14 mouse cellular contexts compared by ENCODE assay signal in genomic region chr19:38091512-38091985, GRCm38 (mm10). TPM values are rescaled to one million over a fixed set of nuclear protein-coding genes. Genes with fewer than 3 reads are reported as not detected.
DNase-seq lines count a peak whose midpoint lies in the region; ATAC-seq and TF ChIP-seq lines count a peak whose summit lies in the region.
"Had no signal": no experiment of that assay in that cellular context is flagged by ENCODE, and none has a peak within 500 bp of the region (broad histone marks: within the 10 kb centered on the region; RNA-seq: fewer than 3 reads in every experiment).

No protein-coding gene starts in this region.

- no peak overlapping the region for H3K4me3 ChIP-seq in lung, embryonic 14.5 days (ENCODE audit: low read depth, low read length)
- no peak overlapping the region for H3K4me3 ChIP-seq in lung, adult 2 months (replicated peaks; ENCODE audit: extremely low read depth, low read depth, low read length)
- no peak overlapping the region for H3K4me3 ChIP-seq in intestine, embryonic 15.5 days (replicated peaks)
- no peak overlapping the region for H3K4me3 ChIP-seq in stomach, embryonic 14.5 days (ENCODE audit: low read depth, low read length)
- H3K4me3 ChIP-seq in cerebellum, adult 2 months (replicated peaks; ENCODE audit: insufficient read depth, low read depth, low read length): no peak overlapping the region
- H3K4me3 ChIP-seq: embryonic facial prominence, embryonic 13.5 days; hindbrain, embryonic 13.5 days; megakaryocyte, embryonic 14.5 days; myocyte had no signal

- peak; percentile 53; the same call in 1 of the 2 replicates for ATAC-seq in lung, embryonic 14.5 days (ENCODE audit: insufficient read depth)
- ATAC-seq in intestine, embryonic 15.5 days: peak; percentile 79
- peak; percentile 83 for ATAC-seq in stomach, embryonic 14.5 days (ENCODE audit: insufficient number of reproducible peaks, insufficient read depth, low FRiP score, low read depth)

- peaks cover 10% of the 10 kb centered on the region for H3K27me3 ChIP-seq in lung, embryonic 14.5 days (ENCODE audit: insufficient read depth, low read length)
- peaks cover 10% of the 10 kb centered on the region; the same call in 1 of the 2 replicates for H3K27me3 ChIP-seq in intestine, embryonic 15.5 days (replicated peaks)
- peaks cover 7% of the 10 kb centered on the region for H3K27me3 ChIP-seq in stomach, embryonic 14.5 days (ENCODE audit: control insufficient read depth, insufficient read depth, low read length)
- H3K27me3 ChIP-seq in cerebellum, adult 2 months (ENCODE audit: control insufficient read depth, insufficient read depth, low read length): no peaks in the 10 kb centered on the region; the same call in 1 of the 2 replicates

- H3K9me3 ChIP-seq in lung, embryonic 14.5 days (ENCODE audit: low read depth, low read length): no peaks in the 10 kb centered on the region
- H3K9me3 ChIP-seq in intestine, embryonic 15.5 days: no peaks in the 10 kb centered on the region
- H3K9me3 ChIP-seq in stomach, embryonic 14.5 days (ENCODE audit: control insufficient read depth, low read depth, low read length): no peaks in the 10 kb centered on the region
- H3K9me3 ChIP-seq: embryonic facial prominence, embryonic 13.5 days; hindbrain, embryonic 13.5 days had no signal

- TF ChIP-seq POLR2A in lung, adult 2 months (IDR thresholded peaks at IDR 0.05; ENCODE audit: borderline replicate concordance, extremely low read depth, low read depth, low read length): no peak
- TF ChIP-seq POLR2A in cerebellum, adult 2 months (IDR thresholded peaks at IDR 0.05; ENCODE audit: borderline replicate concordance, insufficient read depth, low read length): no peak

- H3K27ac ChIP-seq in lung, embryonic 14.5 days (ENCODE audit: low read depth): no peak overlapping the region
- H3K27ac ChIP-seq in intestine, embryonic 15.5 days: no peak overlapping the region
- H3K27ac ChIP-seq in stomach, embryonic 14.5 days (ENCODE audit: low read length): peak overlapping the region; percentile 52; the same call in 1 of the 2 replicates
- H3K27ac ChIP-seq in cerebellum, adult 2 months (ENCODE audit: insufficient read depth, low read length): no peak overlapping the region
- H3K27ac ChIP-seq: embryonic facial prominence, embryonic 13.5 days; hindbrain, embryonic 13.5 days had no signal

- H3K36me3 ChIP-seq in lung, embryonic 14.5 days (ENCODE audit: insufficient read depth): no peaks in the 10 kb centered on the region
- no peaks in the 10 kb centered on the region for H3K36me3 ChIP-seq in intestine, embryonic 15.5 days
- no peaks in the 10 kb centered on the region for H3K36me3 ChIP-seq in stomach, embryonic 14.5 days (ENCODE audit: control insufficient read depth, insufficient read depth, low read length)
- H3K36me3 ChIP-seq: embryonic facial prominence, embryonic 13.5 days; hindbrain, embryonic 13.5 days had no signal

- H3K4me1 ChIP-seq in lung, embryonic 14.5 days (ENCODE audit: insufficient read depth): 0 out of 2 replicates have a peak, but pooled peaks cover 3% of the 10 kb centered on the region
- no peaks in the 10 kb centered on the region for H3K4me1 ChIP-seq in lung, adult 2 months (ENCODE audit: control insufficient read depth, insufficient read depth, low read length)
- peaks cover 12% of the 10 kb centered on the region for H3K4me1 ChIP-seq in intestine, embryonic 15.5 days (replicated peaks)
- H3K4me1 ChIP-seq in stomach, embryonic 14.5 days (ENCODE audit: control insufficient read depth, insufficient read depth, low read length): 0 out of 2 replicates have a peak, but pooled peaks cover 4% of the 10 kb centered on the region
- H3K4me1 ChIP-seq in cerebellum, adult 2 months (ENCODE audit: control insufficient read depth, insufficient read depth, low read length): no peaks in the 10 kb centered on the region
- H3K4me1 ChIP-seq: embryonic facial prominence, embryonic 13.5 days had no signal

- DNase-seq in lung, embryonic 14.5 days: no peak
- DNase-seq in lung, adult 2 months: no peak
- DNase-seq in embryo, embryonic 10.5 days (ENCODE audit: low spot score): peak; percentile 3
- no peak for DNase-seq in cerebellum, postnatal 4 days (ENCODE audit: low spot score in 2 of 2)
- DNase-seq in cerebellum, adult 2 months: no peak
- DNase-seq: gastrocnemius, postnatal 36 days had no signal

- H3K4me2 ChIP-seq in lung, embryonic 14.5 days: no peak overlapping the region
- no peak overlapping the region for H3K4me2 ChIP-seq in intestine, embryonic 15.5 days (replicated peaks)
- H3K4me2 ChIP-seq in stomach, embryonic 14.5 days (replicated peaks; ENCODE audit: low read depth, low read length): no peak overlapping the region
- H3K4me2 ChIP-seq: embryonic facial prominence, embryonic 13.5 days; hindbrain, embryonic 13.5 days had no signal

- 42% methylated on average over 4 of the region's 4 CpGs for WGBS in lung, embryonic 14.5 days
- 57% methylated on average over 4 of the region's 4 CpGs for WGBS in lung, adult 2 months
- 40% methylated on average over 4 of the region's 4 CpGs for WGBS in intestine, embryonic 15.5 days
- 36% methylated on average over 4 of the region's 4 CpGs for WGBS in stomach, embryonic 14.5 days
- WGBS in cerebellum, adult 2 months: 58% methylated on average over 4 of the region's 4 CpGs

- H3K9ac ChIP-seq in lung, embryonic 14.5 days: no peak overlapping the region
- H3K9ac ChIP-seq in intestine, embryonic 15.5 days: no peak overlapping the region
- no peak overlapping the region for H3K9ac ChIP-seq in stomach, embryonic 14.5 days (replicated peaks; ENCODE audit: low read depth, low read length)
- H3K9ac ChIP-seq: embryonic facial prominence, embryonic 13.5 days; hindbrain, embryonic 13.5 days had no signal

- no peak for TF ChIP-seq CTCF in lung, embryonic 14.5 days (IDR thresholded peaks at IDR 0.05; ENCODE audit: low read depth)
- TF ChIP-seq CTCF in lung, adult 2 months (IDR thresholded peaks at IDR 0.05; ENCODE audit: insufficient read depth, low read length): no peak
- no peak for TF ChIP-seq CTCF in cerebellum, adult 2 months (IDR thresholded peaks at IDR 0.05; ENCODE audit: borderline replicate concordance, insufficient read depth, low read depth, low read length)

RNA-seq across cellular contexts. Expression of gene Ffar4, which starts 5.3 kb away (rescaled TPM):
- 3.1 and 3.3 TPM in 2 replicates for polyA plus RNA-seq in lung, embryonic 14.5 days (2014; fragmentation: Nextera tagmentation; extraction: Ambion mirVana)
- polyA plus RNA-seq in lung, adult 2 months (2012; rRNA removed): 21.8 and 27.8 TPM in 2 replicates
- polyA plus RNA-seq in intestine, embryonic 15.5 days (2015; fragmentation: Nextera tagmentation; extraction: Ambion mirVana): 7.0 and 9.0 TPM in 2 replicates
- polyA plus RNA-seq in stomach, embryonic 14.5 days (2014; fragmentation: Nextera tagmentation; extraction: Ambion mirVana): 4.3 and 6.2 TPM in 2 replicates
- not detected in 2 replicates for polyA plus RNA-seq in cerebellum, adult 2 months (2012; rRNA removed)
- polyA plus RNA-seq: embryonic facial prominence, embryonic 13.5 days; forebrain, embryonic 11.5 days; heart, embryonic 14.5 days; hindbrain, embryonic 13.5 days; myocyte had no signal

RNA-seq across cellular contexts. Expression of gene Rbp4, which starts 33.5 kb away (rescaled TPM):
- polyA plus RNA-seq in lung, embryonic 14.5 days (2014; fragmentation: Nextera tagmentation; extraction: Ambion mirVana): 11.1 and 12.7 TPM in 2 replicates
- 38.3 and 40.4 TPM in 2 replicates for polyA plus RNA-seq in lung, adult 2 months (2012; rRNA removed)
- 86.5 and 87.7 TPM in 2 replicates for polyA plus RNA-seq in intestine, embryonic 15.5 days (2015; fragmentation: Nextera tagmentation; extraction: Ambion mirVana)
- 19.9 and 21.4 TPM in 2 replicates for polyA plus RNA-seq in stomach, embryonic 14.5 days (2014; fragmentation: Nextera tagmentation; extraction: Ambion mirVana)
- 7.9 and 10.9 TPM in 2 replicates for polyA plus RNA-seq in cerebellum, adult 2 months (2012; rRNA removed)

RNA-seq across cellular contexts. Expression of gene Cep55, which starts 36.7 kb away (rescaled TPM):
- 44.5 and 47.7 TPM in 2 replicates for polyA plus RNA-seq in lung, embryonic 14.5 days (2014; fragmentation: Nextera tagmentation; extraction: Ambion mirVana)
- polyA plus RNA-seq in lung, adult 2 months (2012; rRNA removed): 0.38 and 0.40 TPM in 2 replicates
- polyA plus RNA-seq in intestine, embryonic 15.5 days (2015; fragmentation: Nextera tagmentation; extraction: Ambion mirVana): 23.7 and 28.9 TPM in 2 replicates
- 28.5 and 33.3 TPM in 2 replicates for polyA plus RNA-seq in stomach, embryonic 14.5 days (2014; fragmentation: Nextera tagmentation; extraction: Ambion mirVana)
- polyA plus RNA-seq in cerebellum, adult 2 months (2012; rRNA removed): 0.16 and 0.18 TPM in 2 replicates

RNA-seq across cellular contexts. Expression of gene Pde6c, which starts 41.0 kb away (rescaled TPM):
- polyA plus RNA-seq in lung, embryonic 14.5 days (2014; fragmentation: Nextera tagmentation; extraction: Ambion mirVana): not detected in 2 replicates
- polyA plus RNA-seq in lung, adult 2 months (2012; rRNA removed): not detected in 2 replicates
- polyA plus RNA-seq in intestine, embryonic 15.5 days (2015; fragmentation: Nextera tagmentation; extraction: Ambion mirVana): 0.15 and 0.24 TPM in 2 replicates
- polyA plus RNA-seq in stomach, embryonic 14.5 days (2014; fragmentation: Nextera tagmentation; extraction: Ambion mirVana): 0.15 and 0.27 TPM in 2 replicates
- polyA plus RNA-seq in cerebellum, adult 2 months (2012; rRNA removed): 0.07 and 0.24 TPM in 2 replicates
- polyA plus RNA-seq: embryonic facial prominence, embryonic 13.5 days; forebrain, embryonic 11.5 days; heart, embryonic 14.5 days; myocyte had no signal

RNA-seq across cellular contexts. Expression of gene Myof, which starts 48.2 kb away (rescaled TPM):
- polyA plus RNA-seq in lung, embryonic 14.5 days (2014; fragmentation: Nextera tagmentation; extraction: Ambion mirVana): 37.9 and 41.0 TPM in 2 replicates
- polyA plus RNA-seq in lung, adult 2 months (2012; rRNA removed): 46.7 and 51.8 TPM in 2 replicates
- polyA plus RNA-seq in intestine, embryonic 15.5 days (2015; fragmentation: Nextera tagmentation; extraction: Ambion mirVana): 9.4 and 10.1 TPM in 2 replicates
- polyA plus RNA-seq in stomach, embryonic 14.5 days (2014; fragmentation: Nextera tagmentation; extraction: Ambion mirVana): 22.7 and 25.1 TPM in 2 replicates
- 2.1 and 3.3 TPM in 2 replicates for polyA plus RNA-seq in cerebellum, adult 2 months (2012; rRNA removed)

Comparison
In these comparisons a context has a peak if more than half of its experiments do, and no peak if none do; other contexts are left out.
1. RNA of gene Cep55, which starts 36.7 kb away (polyA plus RNA-seq): 44.5 to 47.7 TPM in lung, embryonic 14.5 days, 23.7 to 28.9 TPM in intestine, embryonic 15.5 days and 28.5 to 33.3 TPM in stomach, embryonic 14.5 days; 0.38 to 0.40 TPM in lung, adult 2 months and 0.16 to 0.18 TPM in cerebellum, adult 2 months; every median in the first group is over 10 times any median in the second.
2. Peak in every context shown above with its lines, with median percentiles within 50 percentile points of each other: ATAC-seq.